Mouse (Mus musculus): ENCODE results near the gene Parn. TPM values are rescaled to one million over a fixed set of nuclear protein-coding genes. Genes with fewer than 3 reads are reported as not detected.

Parn gene
- polyA plus RNA-seq, 1 experiment from 2014 or later, result 29.2 TPM

DNA sequence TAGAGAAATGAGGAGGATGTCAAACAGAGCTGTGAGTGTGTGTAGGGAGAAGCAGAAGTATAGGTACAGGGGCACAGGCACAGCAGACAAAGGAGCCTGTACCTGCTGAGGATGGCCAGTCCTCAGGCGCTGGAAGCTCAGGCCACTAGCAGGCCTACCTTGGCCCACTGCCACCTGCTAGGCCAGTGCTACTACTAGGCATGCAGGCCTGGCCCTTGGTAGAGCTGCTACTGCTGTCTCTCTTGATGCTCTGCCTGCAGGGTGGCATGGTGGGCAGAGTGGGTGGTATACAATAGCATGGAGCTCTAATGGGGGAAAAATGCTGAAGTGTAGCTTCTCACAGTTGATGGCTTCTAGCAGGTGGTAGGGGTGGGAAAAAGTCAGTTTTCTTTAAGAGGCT is 88.0 kb downstream of the Parn start:
- 72% methylated on average over 1 of the region's 1 CpGs for WGBS
- H3K27ac ChIP-seq (ENCODE audit: low read length), result 0 out of 2 replicates have a peak overlapping the region, but pooled peaks have one; percentile 13
- no peak for ATAC-seq (replicated peaks; ENCODE audit: extremely low read depth, insufficient read depth, low FRiP score)

GRCm38 (mm10) chr16:13575306-13575705 is 92.7 kb downstream of the Parn start:
- Histone ChIP-seq H3K36me3 (ENCODE audit: control insufficient read depth, insufficient read depth) (no peaks in the 10 kb centered on the region), H3K4me2 (ENCODE audit: low read depth, low read length) (no peak overlapping the region), H3K27ac (ENCODE audit: low read length) (0 out of 2 replicates have a peak overlapping the region, but pooled peaks have one; percentile 18), H3K4me3 (ENCODE audit: low read length) (no peak overlapping the region), H3K4me1 (ENCODE audit: control insufficient read depth, insufficient read depth, low read length) (peaks cover 18% of the 10 kb centered on the region), H3K9ac (ENCODE audit: low read length) (no peak overlapping the region), H3K9me3 (replicated peaks; ENCODE audit: control insufficient read depth, low read length) (no peaks in the 10 kb centered on the region), H3K27me3 (ENCODE audit: control insufficient read depth, insufficient read depth, low read length) (no peaks in the 10 kb centered on the region)
- WGBS, result 28% methylated on average over 4 of the region's 4 CpGs
- ATAC-seq (replicated peaks; ENCODE audit: extremely low read depth, insufficient read depth, low FRiP score), result peak; percentile 79

More for the DNA sequence above, 88.0 kb downstream of the Parn start:
- no peak overlapping the region for H3K4me2 ChIP-seq (ENCODE audit: low read depth, low read length)
- H3K36me3 ChIP-seq (ENCODE audit: control insufficient read depth, insufficient read depth), result no peaks in the 10 kb centered on the region
- H3K4me3 ChIP-seq (ENCODE audit: low read length), result no peak overlapping the region
- H3K4me1 ChIP-seq (ENCODE audit: control insufficient read depth, insufficient read depth, low read length), result peaks cover 12% of the 10 kb centered on the region
- H3K9me3 ChIP-seq (replicated peaks; ENCODE audit: control insufficient read depth, low read length), result no peaks in the 10 kb centered on the region
- no peak overlapping the region for H3K9ac ChIP-seq (ENCODE audit: low read length)
- H3K27me3 ChIP-seq (ENCODE audit: control insufficient read depth, insufficient read depth, low read length), result no peaks in the 10 kb centered on the region

DNA sequence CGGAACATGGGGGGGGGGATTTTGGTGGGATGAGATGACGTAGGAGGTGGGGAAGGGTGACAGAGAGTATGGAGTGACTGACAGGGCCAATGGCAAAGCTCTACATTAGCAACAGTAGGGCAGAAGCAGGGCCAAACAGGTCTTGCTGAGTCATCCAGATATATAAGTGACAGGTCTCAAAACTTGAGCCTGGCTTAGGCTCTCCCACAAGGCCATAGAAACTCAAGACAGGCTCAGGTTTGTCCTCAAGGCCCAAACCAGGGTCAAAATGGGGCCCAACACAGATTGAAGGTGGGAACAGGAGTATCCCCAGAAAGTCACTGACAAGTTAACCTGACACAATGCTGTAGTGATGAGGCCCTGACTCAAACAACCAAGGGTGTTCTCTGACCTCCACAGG is 99.7 kb downstream of the Parn start:
- no peak for ATAC-seq (replicated peaks; ENCODE audit: extremely low read depth, insufficient read depth, low FRiP score)
- Histone ChIP-seq H3K27me3 (ENCODE audit: control insufficient read depth, insufficient read depth, low read length) (no peaks in the 10 kb centered on the region), H3K4me2 (ENCODE audit: low read depth, low read length) (no peak overlapping the region), H3K9me3 (replicated peaks; ENCODE audit: control insufficient read depth, low read length) (no peaks in the 10 kb centered on the region), H3K36me3 (ENCODE audit: control insufficient read depth, insufficient read depth) (peaks cover 3% of the 10 kb centered on the region; the same call in 1 of the 2 replicates), H3K27ac (ENCODE audit: low read length) (no peak overlapping the region), H3K9ac (ENCODE audit: low read length) (no peak overlapping the region), H3K4me1 (ENCODE audit: control insufficient read depth, insufficient read depth, low read length) (peaks cover 4% of the 10 kb centered on the region; the same call in 1 of the 2 replicates), H3K4me3 (ENCODE audit: low read length) (no peak overlapping the region)
- WGBS, result 86% methylated on average over 2 of the region's 2 CpGs

GRCm38 (mm10) chr16:13567614-13568013 is 100.4 kb downstream of the Parn start:
- no peak for ATAC-seq (replicated peaks; ENCODE audit: extremely low read depth, insufficient read depth, low FRiP score)
- WGBS, result 92% methylated on average over 1 of the region's 1 CpGs

GRCm38 (mm10) chr16:13566351-13566750 is 101.6 kb downstream of the Parn start:
- 78% methylated on average over 6 of the region's 6 CpGs for WGBS
- H3K9ac ChIP-seq (ENCODE audit: low read length), result no peak overlapping the region
- no peak overlapping the region for H3K27ac ChIP-seq (ENCODE audit: low read length)
- H3K36me3 ChIP-seq (ENCODE audit: control insufficient read depth, insufficient read depth), result peaks cover 3% of the 10 kb centered on the region; the same call in 1 of the 2 replicates
- ATAC-seq (replicated peaks; ENCODE audit: extremely low read depth, insufficient read depth, low FRiP score), result no peak
- no peaks in the 10 kb centered on the region for H3K27me3 ChIP-seq (ENCODE audit: control insufficient read depth, insufficient read depth, low read length)
- H3K9me3 ChIP-seq (replicated peaks; ENCODE audit: control insufficient read depth, low read length), result no peaks in the 10 kb centered on the region
- no peak overlapping the region for H3K4me2 ChIP-seq (ENCODE audit: low read depth, low read length)
- H3K4me3 ChIP-seq (ENCODE audit: low read length), result no peak overlapping the region
- no peaks in the 10 kb centered on the region for H3K4me1 ChIP-seq (ENCODE audit: control insufficient read depth, insufficient read depth, low read length)

More at GRCm38 (mm10) chr16:13567614-13568013, 100.4 kb downstream of the Parn start:
- Histone ChIP-seq H3K27me3 (ENCODE audit: control insufficient read depth, insufficient read depth, low read length) (no peaks in the 10 kb centered on the region), H3K4me2 (ENCODE audit: low read depth, low read length) (no peak overlapping the region), H3K4me1 (ENCODE audit: control insufficient read depth, insufficient read depth, low read length) (no peaks in the 10 kb centered on the region), H3K9ac (ENCODE audit: low read length) (no peak overlapping the region), H3K9me3 (replicated peaks; ENCODE audit: control insufficient read depth, low read length) (no peaks in the 10 kb centered on the region), H3K27ac (ENCODE audit: low read length) (no peak overlapping the region), H3K36me3 (ENCODE audit: control insufficient read depth, insufficient read depth) (peaks cover 3% of the 10 kb centered on the region; the same call in 1 of the 2 replicates), H3K4me3 (ENCODE audit: low read length) (no peak overlapping the region)

GRCm38 (mm10) chr16:13565291-13565690 is 102.7 kb downstream of the Parn start:
- ATAC-seq (replicated peaks; ENCODE audit: extremely low read depth, insufficient read depth, low FRiP score), result no peak
- Histone ChIP-seq H3K4me2 (ENCODE audit: low read depth, low read length) (no peak overlapping the region), H3K36me3 (ENCODE audit: control insufficient read depth, insufficient read depth) (peaks cover 3% of the 10 kb centered on the region; the same call in 1 of the 2 replicates), H3K9me3 (replicated peaks; ENCODE audit: control insufficient read depth, low read length) (no peaks in the 10 kb centered on the region), H3K27ac (ENCODE audit: low read length) (no peak overlapping the region), H3K27me3 (ENCODE audit: control insufficient read depth, insufficient read depth, low read length) (no peaks in the 10 kb centered on the region), H3K4me1 (ENCODE audit: control insufficient read depth, insufficient read depth, low read length) (no peaks in the 10 kb centered on the region), H3K9ac (ENCODE audit: low read length) (no peak overlapping the region), H3K4me3 (ENCODE audit: low read length) (no peak overlapping the region)
- WGBS, result 86% methylated on average over 5 of the region's 5 CpGs

- ATAC-seq (replicated peaks; ENCODE audit: extremely low read depth, insufficient read depth, low FRiP score), result no peak
- peak overlapping the region; percentile 40; the same call in 1 of the 2 replicates for H3K4me2 ChIP-seq (ENCODE audit: low read depth, low read length)
- H3K9ac ChIP-seq (ENCODE audit: low read length), result peak overlapping the region; percentile 29; the same call in 1 of the 2 replicates
- no peak overlapping the region for H3K4me3 ChIP-seq (ENCODE audit: low read length)
- H3K27me3 ChIP-seq (ENCODE audit: control insufficient read depth, insufficient read depth, low read length), result no peaks in the 10 kb centered on the region
- 31% methylated on average over 2 of the region's 2 CpGs for WGBS
- peak overlapping the region; percentile 81 for H3K27ac ChIP-seq (ENCODE audit: low read length)
- H3K9me3 ChIP-seq (replicated peaks; ENCODE audit: control insufficient read depth, low read length), result 0 out of 2 replicates have a peak, but pooled peaks cover 4% of the 10 kb centered on the region
- H3K36me3 ChIP-seq (ENCODE audit: control insufficient read depth, insufficient read depth), result 0 out of 2 replicates have a peak, but pooled peaks cover 2% of the 10 kb centered on the region
- H3K4me1 ChIP-seq (ENCODE audit: control insufficient read depth, insufficient read depth, low read length), result peaks cover 10% of the 10 kb centered on the region; the same call in 1 of the 2 replicates
Measured at GRCm38 (mm10) chr16:13557784-13558183, 110.2 kb downstream of the Parn start.

GRCm38 (mm10) chr16:13556954-13557470 is 111.0 kb downstream of the Parn start:
- H3K9ac ChIP-seq (ENCODE audit: low read length), result peak overlapping the region; percentile 36; the same call in 1 of the 2 replicates
- peak overlapping the region; percentile 81 for H3K27ac ChIP-seq (ENCODE audit: low read length)
- no peak overlapping the region for H3K4me3 ChIP-seq (ENCODE audit: low read length)
- H3K4me1 ChIP-seq (ENCODE audit: control insufficient read depth, insufficient read depth, low read length), result peaks cover 10% of the 10 kb centered on the region; the same call in 1 of the 2 replicates
- ATAC-seq (replicated peaks; ENCODE audit: extremely low read depth, insufficient read depth, low FRiP score), result peak; percentile 52; the same call in 1 of the 2 replicates
- H3K4me2 ChIP-seq (ENCODE audit: low read depth, low read length), result peak overlapping the region; percentile 40; the same call in 1 of the 2 replicates
- 0 out of 2 replicates have a peak, but pooled peaks cover 2% of the 10 kb centered on the region for H3K36me3 ChIP-seq (ENCODE audit: control insufficient read depth, insufficient read depth)
- 64% methylated on average over 9 of the region's 9 CpGs for WGBS
- 0 out of 2 replicates have a peak, but pooled peaks cover 4% of the 10 kb centered on the region for H3K9me3 ChIP-seq (replicated peaks; ENCODE audit: control insufficient read depth, low read length)
- no peaks in the 10 kb centered on the region for H3K27me3 ChIP-seq (ENCODE audit: control insufficient read depth, insufficient read depth, low read length)

- 96% methylated on average over 7 of the region's 7 CpGs for WGBS
- Histone ChIP-seq H3K27ac (ENCODE audit: low read length) (no peak overlapping the region), H3K4me1 (ENCODE audit: control insufficient read depth, insufficient read depth, low read length) (peaks cover 10% of the 10 kb centered on the region; the same call in 1 of the 2 replicates), H3K36me3 (ENCODE audit: control insufficient read depth, insufficient read depth) (0 out of 2 replicates have a peak, but pooled peaks cover 2% of the 10 kb centered on the region), H3K4me3 (ENCODE audit: low read length) (no peak overlapping the region), H3K27me3 (ENCODE audit: control insufficient read depth, insufficient read depth, low read length) (no peaks in the 10 kb centered on the region), H3K9ac (ENCODE audit: low read length) (no peak overlapping the region), H3K9me3 (replicated peaks; ENCODE audit: control insufficient read depth, low read length) (0 out of 2 replicates have a peak, but pooled peaks cover 4% of the 10 kb centered on the region), H3K4me2 (ENCODE audit: low read depth, low read length) (no peak overlapping the region)
- no peak for ATAC-seq (replicated peaks; ENCODE audit: extremely low read depth, insufficient read depth, low FRiP score)
Measured at GRCm38 (mm10) chr16:13556446-13556845, 111.5 kb downstream of the Parn start.
